Mouse (Mus musculus): ENCODE results near the gene Gm9573.

GRCm38 (mm10) chr17:35669731-35670130 is 43.3 kb upstream of the Gm9573 start:
- no peak for TF ChIP-seq GATA1 (IDR thresholded peaks at IDR 0.05; ENCODE audit: borderline replicate concordance, low read length)
- no peak for TF ChIP-seq FLI1 (IDR thresholded peaks at IDR 0.05; ENCODE audit: low read length)

Data from megakaryocyte, embryonic 14.5 days (primary cell).